Mouse (Mus musculus): Measurements from ENCODE around the gene Eif4g3. TPM values are rescaled to one million over a fixed set of nuclear protein-coding genes. Genes with fewer than 3 reads are reported as not detected.

Eif4g3 gene
- polyA plus RNA-seq, 1 experiment from 2014 or later = 35.4 TPM

DNA sequence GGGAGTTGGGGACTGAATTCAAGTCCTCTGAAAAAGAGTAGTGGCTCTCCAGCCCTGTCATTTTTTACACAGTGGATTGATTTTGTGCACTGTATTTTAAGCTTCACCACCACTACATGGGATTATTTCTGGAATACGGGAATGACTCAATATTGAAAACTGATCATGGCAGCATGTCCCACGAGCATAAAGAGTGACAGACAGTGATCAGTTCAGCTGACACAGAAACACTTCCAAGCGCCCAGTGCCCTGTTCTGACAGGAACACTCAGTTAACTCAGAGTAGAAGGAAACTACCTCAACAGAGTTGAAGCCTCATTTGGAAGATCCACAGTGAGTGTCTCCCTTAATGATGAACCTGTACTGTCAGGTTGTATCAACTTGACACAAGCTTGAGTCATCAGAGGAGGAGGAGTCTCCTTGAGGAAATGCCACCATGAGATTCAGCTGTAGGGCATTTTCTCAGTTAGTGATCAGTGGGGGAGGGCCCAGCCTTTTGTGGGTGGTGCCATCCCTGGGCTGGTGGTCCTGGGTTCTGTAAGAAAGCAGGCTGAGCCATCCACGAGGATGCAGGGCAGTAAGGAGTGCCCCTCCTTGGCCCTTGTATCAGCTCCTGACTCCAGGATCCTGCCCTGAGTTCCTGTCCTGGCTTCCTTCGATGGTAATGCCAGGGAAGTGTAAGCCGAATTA, 82.2 kb downstream of the Eif4g3 start:
- 67% methylated on average over 6 of the region's 6 CpGs for WGBS
- Histone ChIP-seq H3K4me3 (ENCODE audit: low read depth, low read length) (no peak overlapping the region), H3K36me3 (ENCODE audit: control insufficient read depth, insufficient read depth, low read length) (peaks cover 19% of the 10 kb centered on the region), H3K4me2 (ENCODE audit: low read depth, low read length) (no peak overlapping the region), H3K27ac (replicated peaks; ENCODE audit: low read depth, low read length) (no peak overlapping the region), H3K4me1 (ENCODE audit: control insufficient read depth, insufficient read depth, low read length) (peaks cover 4% of the 10 kb centered on the region; the same call in 1 of the 2 replicates), H3K9ac (ENCODE audit: low read depth, low read length) (no peak overlapping the region), H3K9me3 (ENCODE audit: control insufficient read depth, low read length) (no peaks in the 10 kb centered on the region), H3K27me3 (replicated peaks; ENCODE audit: control insufficient read depth, insufficient read depth, low read length) (no peaks in the 10 kb centered on the region)
- no peak for DNase-seq (ENCODE audit: low spot score)
- ATAC-seq (ENCODE audit: low read depth) = no peak

DNA sequence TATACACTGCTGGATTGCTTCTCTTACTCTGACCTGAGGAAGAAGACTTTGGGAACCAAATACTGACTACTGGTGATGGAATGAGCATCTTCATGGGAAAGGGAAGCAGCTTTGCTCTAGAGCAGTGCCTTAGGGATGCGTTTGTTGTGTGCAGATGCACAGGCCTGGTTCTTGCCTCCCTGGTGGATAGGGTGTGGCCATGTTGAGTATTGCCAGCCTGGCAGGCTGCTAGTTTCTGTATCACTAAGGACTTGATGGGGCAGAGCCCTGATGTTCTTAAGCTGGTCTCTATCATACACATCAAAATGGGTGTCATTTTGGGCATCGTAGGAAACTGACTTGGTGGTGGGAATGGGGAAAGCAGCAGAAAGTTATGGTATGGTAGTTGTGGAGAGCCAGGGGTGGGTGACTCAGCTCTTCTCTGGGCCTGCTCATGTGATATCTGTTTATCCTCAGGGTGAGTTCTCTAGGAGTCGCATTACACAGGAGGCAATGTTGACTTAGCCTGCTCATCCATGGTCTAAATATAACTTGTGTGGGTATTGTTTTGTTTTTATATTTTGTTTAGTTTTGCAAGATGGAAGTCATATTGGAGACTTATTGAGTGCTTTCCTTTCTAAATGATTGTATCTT, 85.0 kb downstream of the Eif4g3 start:
- no peak for ATAC-seq (ENCODE audit: low read depth)
- Histone ChIP-seq H3K9ac (ENCODE audit: low read depth, low read length) (no peak overlapping the region), H3K4me2 (ENCODE audit: low read depth, low read length) (no peak overlapping the region), H3K9me3 (ENCODE audit: control insufficient read depth, low read length) (no peaks in the 10 kb centered on the region), H3K27ac (replicated peaks; ENCODE audit: low read depth, low read length) (no peak overlapping the region), H3K4me3 (ENCODE audit: low read depth, low read length) (no peak overlapping the region), H3K36me3 (ENCODE audit: control insufficient read depth, insufficient read depth, low read length) (peaks cover 21% of the 10 kb centered on the region), H3K27me3 (replicated peaks; ENCODE audit: control insufficient read depth, insufficient read depth, low read length) (no peaks in the 10 kb centered on the region), H3K4me1 (ENCODE audit: control insufficient read depth, insufficient read depth, low read length) (peaks cover 4% of the 10 kb centered on the region; the same call in 1 of the 2 replicates)
- DNase-seq (ENCODE audit: low spot score) = no peak
- WGBS = 87% methylated on average over 3 of the region's 3 CpGs

DNA sequence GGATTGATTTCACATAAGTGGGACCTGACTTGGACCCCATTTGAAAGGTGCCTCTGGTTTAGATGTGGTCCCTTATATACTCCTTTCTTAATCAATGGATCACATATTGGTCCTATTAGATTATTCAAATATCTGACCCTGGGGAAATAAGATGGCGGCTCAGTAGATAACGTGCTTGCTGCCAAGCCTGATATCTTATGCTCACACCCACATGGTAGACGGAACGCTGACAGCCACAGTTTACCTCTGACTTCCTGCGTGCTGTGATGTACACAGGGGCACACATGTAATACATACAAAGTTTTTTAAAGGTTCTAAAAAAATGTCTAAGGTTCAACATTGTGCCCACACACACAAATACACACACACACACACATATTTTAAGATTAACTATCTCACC, 86.4 kb downstream of the Eif4g3 start:
- Histone ChIP-seq H3K4me1 (ENCODE audit: control insufficient read depth, insufficient read depth, low read length) (no peaks in the 10 kb centered on the region), H3K4me3 (ENCODE audit: low read depth, low read length) (no peak overlapping the region), H3K27me3 (replicated peaks; ENCODE audit: control insufficient read depth, insufficient read depth, low read length) (no peaks in the 10 kb centered on the region), H3K9ac (ENCODE audit: low read depth, low read length) (no peak overlapping the region), H3K9me3 (ENCODE audit: control insufficient read depth, low read length) (no peaks in the 10 kb centered on the region), H3K36me3 (ENCODE audit: control insufficient read depth, insufficient read depth, low read length) (peaks cover 36% of the 10 kb centered on the region), H3K4me2 (ENCODE audit: low read depth, low read length) (no peak overlapping the region), H3K27ac (replicated peaks; ENCODE audit: low read depth, low read length) (no peak overlapping the region)
- ATAC-seq (ENCODE audit: low read depth) (no peak), DNase-seq (ENCODE audit: low spot score) (no peak)
- WGBS = over 99% methylated on average over 5 of the region's 5 CpGs

DNA sequence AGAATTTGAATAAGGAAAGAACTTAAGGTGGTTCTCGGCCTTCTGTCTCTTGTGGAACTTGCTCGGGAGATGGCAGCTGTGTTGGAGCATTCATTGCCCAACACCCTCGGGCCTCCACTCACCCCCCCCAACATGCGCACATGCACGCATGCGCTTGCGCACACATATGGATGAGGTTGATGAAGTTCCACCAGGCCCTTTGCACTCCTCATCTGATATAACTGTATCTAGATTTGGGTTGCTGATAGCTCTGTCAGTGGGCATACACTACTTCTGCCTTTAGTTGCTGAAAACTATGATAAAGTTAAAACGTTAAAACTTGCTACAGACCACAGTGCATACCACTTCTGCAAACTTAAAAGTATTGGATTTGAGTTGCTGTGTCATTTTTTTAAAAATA, 89.6 kb downstream of the Eif4g3 start:
- Histone ChIP-seq H3K36me3 (ENCODE audit: control insufficient read depth, insufficient read depth, low read length) (peaks cover 63% of the 10 kb centered on the region), H3K4me3 (ENCODE audit: low read depth, low read length) (no peak overlapping the region), H3K4me1 (ENCODE audit: control insufficient read depth, insufficient read depth, low read length) (no peaks in the 10 kb centered on the region), H3K27ac (replicated peaks; ENCODE audit: low read depth, low read length) (no peak overlapping the region), H3K27me3 (replicated peaks; ENCODE audit: control insufficient read depth, insufficient read depth, low read length) (no peaks in the 10 kb centered on the region), H3K9me3 (ENCODE audit: control insufficient read depth, low read length) (no peaks in the 10 kb centered on the region), H3K9ac (ENCODE audit: low read depth, low read length) (no peak overlapping the region), H3K4me2 (ENCODE audit: low read depth, low read length) (no peak overlapping the region)
- WGBS = 81% methylated on average over 8 of the region's 8 CpGs
- DNase-seq (ENCODE audit: low spot score) (no peak), ATAC-seq (ENCODE audit: low read depth) (no peak)

DNA sequence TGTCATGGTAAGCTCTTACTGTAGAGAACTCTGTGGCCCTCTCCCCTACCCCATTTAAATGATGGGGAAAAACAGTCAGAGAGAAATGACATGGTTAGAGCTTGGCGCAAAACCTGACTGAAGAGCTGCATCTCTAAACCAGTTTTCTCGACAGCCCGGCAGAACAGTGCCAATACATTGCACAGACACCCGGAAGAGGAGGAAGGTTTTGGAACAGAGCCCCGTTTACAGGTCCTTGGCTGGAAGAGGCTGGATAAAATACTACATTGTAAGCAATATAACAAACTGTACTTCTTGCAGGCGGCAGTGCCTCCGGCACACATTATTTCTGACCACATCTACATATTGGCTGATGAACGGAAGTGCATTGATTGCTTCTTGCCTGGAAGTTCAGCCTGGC, 91.3 kb downstream of the Eif4g3 start:
- no peak for ATAC-seq (ENCODE audit: low read depth)
- Histone ChIP-seq H3K9ac (ENCODE audit: low read depth, low read length) (no peak overlapping the region), H3K4me3 (ENCODE audit: low read depth, low read length) (no peak overlapping the region), H3K27ac (replicated peaks; ENCODE audit: low read depth, low read length) (no peak overlapping the region), H3K4me1 (ENCODE audit: control insufficient read depth, insufficient read depth, low read length) (no peaks in the 10 kb centered on the region), H3K27me3 (replicated peaks; ENCODE audit: control insufficient read depth, insufficient read depth, low read length) (no peaks in the 10 kb centered on the region), H3K36me3 (ENCODE audit: control insufficient read depth, insufficient read depth, low read length) (peaks cover 54% of the 10 kb centered on the region), H3K4me2 (ENCODE audit: low read depth, low read length) (no peak overlapping the region), H3K9me3 (ENCODE audit: control insufficient read depth, low read length) (no peaks in the 10 kb centered on the region)
- 85% methylated on average over 8 of the region's 8 CpGs for WGBS
- DNase-seq (ENCODE audit: low spot score) = no peak

DNA sequence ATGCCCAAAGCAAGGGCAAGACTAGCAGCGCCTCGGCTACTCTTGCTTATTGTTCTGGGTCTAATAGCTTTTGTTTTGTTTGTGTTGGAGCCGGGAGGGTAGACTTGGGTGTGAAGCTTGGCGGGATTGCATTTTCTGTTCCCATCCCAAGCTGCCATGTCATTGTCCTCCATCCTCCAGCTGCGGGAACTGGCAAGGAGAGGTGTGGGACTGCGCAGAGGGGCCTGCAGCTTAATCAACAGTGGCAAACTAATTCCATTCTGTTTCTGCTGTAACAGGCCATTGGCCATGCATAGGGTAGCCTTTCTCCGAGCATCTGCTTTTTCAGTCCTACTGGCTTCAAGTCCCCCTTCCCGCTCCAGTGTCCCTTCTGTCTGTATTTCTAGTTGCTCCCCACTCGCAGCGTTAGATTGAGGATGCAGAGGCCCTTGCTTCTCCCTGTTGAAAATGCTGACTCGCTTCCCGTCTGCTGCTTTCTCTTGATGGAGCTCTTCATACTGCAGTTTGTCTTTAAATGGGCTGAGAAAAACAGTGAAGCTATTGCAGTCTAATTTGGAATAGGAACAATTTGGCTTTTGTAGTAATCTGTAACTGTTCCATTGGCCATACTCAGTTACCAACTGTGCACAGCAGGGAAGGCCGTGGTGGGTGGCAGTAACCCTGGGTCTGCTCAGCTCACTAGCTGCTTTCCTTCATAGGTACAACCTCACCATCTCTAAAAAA, 92.2 kb downstream of the Eif4g3 start:
- Histone ChIP-seq H3K36me3 (ENCODE audit: control insufficient read depth, insufficient read depth, low read length) (peaks cover 54% of the 10 kb centered on the region), H3K27me3 (replicated peaks; ENCODE audit: control insufficient read depth, insufficient read depth, low read length) (no peaks in the 10 kb centered on the region), H3K4me3 (ENCODE audit: low read depth, low read length) (no peak overlapping the region), H3K27ac (replicated peaks; ENCODE audit: low read depth, low read length) (no peak overlapping the region), H3K4me1 (ENCODE audit: control insufficient read depth, insufficient read depth, low read length) (no peaks in the 10 kb centered on the region), H3K9me3 (ENCODE audit: control insufficient read depth, low read length) (no peaks in the 10 kb centered on the region), H3K9ac (ENCODE audit: low read depth, low read length) (no peak overlapping the region), H3K4me2 (ENCODE audit: low read depth, low read length) (no peak overlapping the region)
- WGBS = 87% methylated on average over 13 of the region's 13 CpGs
- DNase-seq (ENCODE audit: low spot score) (no peak), ATAC-seq (ENCODE audit: low read depth) (no peak)

DNA sequence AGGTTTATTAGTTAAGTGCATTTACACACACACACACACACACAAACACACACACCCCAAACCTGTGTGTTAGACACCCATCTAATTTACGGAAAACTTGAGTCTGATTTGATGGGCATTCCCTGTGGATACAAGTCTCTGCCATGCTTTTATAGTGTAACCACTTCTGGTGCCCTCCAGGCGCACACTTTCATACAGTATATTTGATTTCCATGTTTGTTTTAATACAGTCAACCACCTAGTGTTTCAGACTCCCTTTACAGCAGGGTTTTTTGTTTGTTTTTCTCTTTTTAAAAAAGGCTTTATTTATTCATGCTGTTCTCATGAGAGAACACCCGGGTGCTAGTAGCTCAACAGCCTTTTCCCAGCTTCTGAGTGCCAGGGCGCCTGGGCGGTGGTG, 94.1 kb downstream of the Eif4g3 start:
- no peak for ATAC-seq (ENCODE audit: low read depth)
- Histone ChIP-seq H3K36me3 (ENCODE audit: control insufficient read depth, insufficient read depth, low read length) (peaks cover 62% of the 10 kb centered on the region), H3K9me3 (ENCODE audit: control insufficient read depth, low read length) (no peaks in the 10 kb centered on the region), H3K27ac (replicated peaks; ENCODE audit: low read depth, low read length) (no peak overlapping the region), H3K4me1 (ENCODE audit: control insufficient read depth, insufficient read depth, low read length) (no peaks in the 10 kb centered on the region), H3K27me3 (replicated peaks; ENCODE audit: control insufficient read depth, insufficient read depth, low read length) (no peaks in the 10 kb centered on the region), H3K4me2 (ENCODE audit: low read depth, low read length) (no peak overlapping the region), H3K9ac (ENCODE audit: low read depth, low read length) (no peak overlapping the region), H3K4me3 (ENCODE audit: low read depth, low read length) (no peak overlapping the region)
- 82% methylated on average over 5 of the region's 5 CpGs for WGBS
- DNase-seq (ENCODE audit: low spot score) = no peak

DNA sequence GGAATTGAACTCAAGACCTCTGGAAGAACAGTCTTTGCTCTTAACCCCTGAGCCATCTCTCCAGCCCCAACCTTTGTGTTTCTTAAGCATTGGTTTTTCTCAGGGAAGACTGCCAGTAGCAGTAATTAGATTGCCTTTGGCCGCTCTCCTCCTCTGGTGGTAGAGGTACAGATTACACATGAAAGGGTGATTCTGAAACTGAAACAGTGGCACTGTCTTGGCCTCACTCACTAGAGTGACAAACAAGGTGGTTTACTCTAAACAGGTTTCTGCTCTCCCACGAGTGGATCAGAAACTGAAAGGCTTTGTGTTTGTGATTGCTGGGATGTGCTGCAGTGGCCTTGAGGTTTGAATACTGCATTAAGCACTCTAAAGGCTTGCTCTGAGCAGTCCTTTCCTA, 96.7 kb downstream of the Eif4g3 start:
- Histone ChIP-seq H3K9me3 (ENCODE audit: control insufficient read depth, low read length) (no peaks in the 10 kb centered on the region), H3K4me3 (ENCODE audit: low read depth, low read length) (no peak overlapping the region), H3K27ac (replicated peaks; ENCODE audit: low read depth, low read length) (no peak overlapping the region), H3K27me3 (replicated peaks; ENCODE audit: control insufficient read depth, insufficient read depth, low read length) (no peaks in the 10 kb centered on the region), H3K9ac (ENCODE audit: low read depth, low read length) (no peak overlapping the region), H3K4me1 (ENCODE audit: control insufficient read depth, insufficient read depth, low read length) (no peaks in the 10 kb centered on the region), H3K4me2 (ENCODE audit: low read depth, low read length) (no peak overlapping the region), H3K36me3 (ENCODE audit: control insufficient read depth, insufficient read depth, low read length) (peaks cover 47% of the 10 kb centered on the region; the same call in 1 of the 2 replicates)
- ATAC-seq (ENCODE audit: low read depth) = no peak
- 77% methylated on average over 2 of the region's 2 CpGs for WGBS
- DNase-seq (ENCODE audit: low spot score) = no peak
